Mouse (Mus musculus) myocyte (in vitro differentiated cells): ENCODE measurements around the gene Plekhg2.

ENCODE experiments used
- E2F4 ChIP-seq: IDR thresholded peaks from one replicate; pipeline ENCODE4 v1.6.1; 2011; ENCODE audit warnings: mild to moderate bottlenecking, control low read depth, moderate library complexity; ENCODE audit not compliant: insufficient read depth
- MAX ChIP-seq: IDR thresholded peaks from one replicate; pipeline ENCODE4 v1.6.1; 2011; ENCODE audit warnings: low read depth, mild to moderate bottlenecking, control low read depth
- POLR2A ChIP-seq: IDR thresholded peaks from one replicate; pipeline ENCODE4 v1.6.1; 2011; ENCODE audit warnings: low read depth, mild to moderate bottlenecking, control low read depth, moderate library complexity; ENCODE audit not compliant: insufficient read length
- REST ChIP-seq: IDR thresholded peaks from one replicate; pipeline ENCODE4 v1.6.1; 2011; ENCODE audit warnings: mild to moderate bottlenecking, control low read depth, moderate library complexity; ENCODE audit not compliant: insufficient read depth, insufficient read length
- TCF12 ChIP-seq: IDR thresholded peaks from one replicate; pipeline ENCODE4 v1.6.1; 2011; ENCODE audit warnings: mild to moderate bottlenecking, control low read depth; ENCODE audit not compliant: poor library complexity, insufficient read depth, severe bottlenecking

DNA sequence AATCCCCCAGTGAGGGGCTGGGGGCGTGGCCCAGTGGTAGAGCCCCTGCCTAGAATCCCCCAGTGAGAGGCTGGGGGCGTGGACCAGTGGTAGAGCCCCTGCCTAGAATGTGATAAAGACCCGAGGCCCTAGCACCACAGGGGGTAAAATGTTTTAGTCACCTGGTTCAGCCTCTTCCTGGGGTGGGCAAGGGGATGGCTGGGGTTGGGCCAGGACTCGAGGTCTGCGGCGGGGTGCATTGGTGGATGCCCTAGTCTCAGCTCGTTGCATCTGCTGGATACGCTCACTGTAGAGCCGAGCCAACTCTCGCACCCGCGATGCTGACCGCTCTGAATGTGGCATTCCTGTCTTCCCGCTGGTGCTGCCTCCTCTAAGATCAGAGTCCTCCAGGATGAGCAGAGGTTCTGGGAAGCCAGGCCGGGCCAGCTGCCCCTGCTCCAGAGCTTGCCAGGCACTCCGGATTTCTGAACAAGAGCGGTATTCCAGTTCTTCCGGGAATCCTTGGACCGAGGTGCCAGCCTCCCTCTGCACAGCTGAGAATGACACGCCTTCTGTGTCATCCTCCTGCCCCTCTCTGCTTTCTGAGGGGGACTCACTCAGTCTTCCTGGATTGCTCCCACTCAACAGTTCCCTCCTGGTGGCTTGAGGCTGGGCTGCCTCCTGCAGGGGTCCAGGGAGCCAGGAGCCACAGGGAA, 10.6 kb downstream of the Plekhg2 start:
- TF ChIP-seq POLR2A, result no peak
- no peak for TF ChIP-seq E2F4
- no peak for TF ChIP-seq MAX
- TF ChIP-seq TCF12, result no peak
- no peak for TF ChIP-seq REST
